Mouse (Mus musculus): ENCODE measurements around the gene Fth1.
"Not testable (repeated sequence)": the region's sequence is repeated elsewhere in the genome, so short reads cannot be mapped to it uniquely, and the experiment has no call there.

Fth1 gene

GRCm38 (mm10) chr19:9980258-9980657 lies at the start of gene Fth1:
Fth1 (plus strand) TSS chr19:9980598.
- no peak for DNase-seq (ENCODE audit: extremely low read depth, low read depth)

- not testable (repeated sequence) for DNase-seq (ENCODE audit: extremely low read depth, low read depth)
These were observed 49.2 kb upstream of the Fth1 start for GRCm38 (mm10) chr19:9931167-9931607.

- DNase-seq (ENCODE audit: extremely low read depth, low read depth) = no peak
These were observed 46.5 kb upstream of the Fth1 start for GRCm38 (mm10) chr19:9933908-9934307.

GRCm38 (mm10) chr19:9936579-9936978 lies 43.8 kb upstream of the Fth1 start:
- DNase-seq (ENCODE audit: extremely low read depth, low read depth) = no peak

- DNase-seq (ENCODE audit: extremely low read depth, low read depth) = no peak
These were observed 43.0 kb upstream of the Fth1 start for GRCm38 (mm10) chr19:9937428-9937827.

- DNase-seq (ENCODE audit: extremely low read depth, low read depth) = no peak
These were observed 42.1 kb upstream of the Fth1 start for GRCm38 (mm10) chr19:9938156-9938823.

- no peak for DNase-seq (ENCODE audit: extremely low read depth, low read depth)
These were observed 41.5 kb upstream of the Fth1 start for GRCm38 (mm10) chr19:9938824-9939303.

- no peak for DNase-seq (ENCODE audit: extremely low read depth, low read depth)
These were observed 40.6 kb upstream of the Fth1 start for GRCm38 (mm10) chr19:9939841-9940240.

GRCm38 (mm10) chr19:9940903-9941302 lies 39.5 kb upstream of the Fth1 start:
- DNase-seq (ENCODE audit: extremely low read depth, low read depth) = no peak

GRCm38 (mm10) chr19:9941809-9942208 lies 38.6 kb upstream of the Fth1 start:
- no peak for DNase-seq (ENCODE audit: extremely low read depth, low read depth)

- no peak for DNase-seq (ENCODE audit: extremely low read depth, low read depth)
These were observed 37.6 kb upstream of the Fth1 start for GRCm38 (mm10) chr19:9942539-9943533.

- no peak for DNase-seq (ENCODE audit: extremely low read depth, low read depth)
These were observed 34.4 kb upstream of the Fth1 start for GRCm38 (mm10) chr19:9945800-9946564.

GRCm38 (mm10) chr19:9946986-9947385 lies 33.4 kb upstream of the Fth1 start:
- DNase-seq (ENCODE audit: extremely low read depth, low read depth) = no peak

GRCm38 (mm10) chr19:9952390-9952789 lies 28.0 kb upstream of the Fth1 start:
- no peak for DNase-seq (ENCODE audit: extremely low read depth, low read depth)

GRCm38 (mm10) chr19:9952912-9953311 lies 27.5 kb upstream of the Fth1 start:
- DNase-seq (ENCODE audit: extremely low read depth, low read depth) = no peak

- no peak for DNase-seq (ENCODE audit: extremely low read depth, low read depth)
These were observed 26.2 kb upstream of the Fth1 start for GRCm38 (mm10) chr19:9954055-9954810.

GRCm38 (mm10) chr19:9954811-9955202 lies 25.6 kb upstream of the Fth1 start:
- DNase-seq (ENCODE audit: extremely low read depth, low read depth) = no peak

GRCm38 (mm10) chr19:9955438-9955837 lies 25.0 kb upstream of the Fth1 start:
- peak; percentile 61 for DNase-seq (ENCODE audit: extremely low read depth, low read depth)

- DNase-seq (ENCODE audit: extremely low read depth, low read depth) = no peak
These were observed 23.6 kb upstream of the Fth1 start for GRCm38 (mm10) chr19:9956624-9957388.

GRCm38 (mm10) chr19:9957965-9958364 lies 22.4 kb upstream of the Fth1 start:
- DNase-seq (ENCODE audit: extremely low read depth, low read depth) = no peak

Measured in MEL-GATA-1-ER (cell line).